Mouse (Mus musculus) cortical plate, adult 2 months (tissue): ENCODE measurements around the gene Rnase4. TPM values are rescaled to one million over a fixed set of nuclear protein-coding genes. Genes with fewer than 3 reads are reported as not detected.

ENCODE experiments used
- H3K27ac ChIP-seq: fragments of 200-500 bp; 2 replicates; pipeline ENCODE4 v1.5.1; 2012; ENCODE audit warnings: low read length, control low read depth, inconsistent platforms; ENCODE audit not compliant: insufficient read depth
- H3K4me1 ChIP-seq: fragments of 200-500 bp; 2 replicates; pipeline ENCODE4 v1.6.1; 2011; ENCODE audit warnings: low read length; ENCODE audit not compliant: control insufficient read depth, insufficient read depth
- H3K4me3 ChIP-seq: fragments of 200-500 bp; 2 replicates; pipeline ENCODE4 v1.5.1; 2011; ENCODE audit warnings: mild to moderate bottlenecking, low read length, control low read depth; ENCODE audit not compliant: insufficient read depth
- CTCF ChIP-seq: fragments of 200-500 bp; IDR thresholded peaks from 2 replicates; pipeline ENCODE4 v1.5.1; 2011; ENCODE audit warnings: mild to moderate bottlenecking, control low read depth, low read length; ENCODE audit not compliant: insufficient read depth; ENCODE audit errors: extremely low read depth
- POLR2A ChIP-seq: fragments of 200-500 bp; IDR thresholded peaks from 2 replicates; pipeline ENCODE4 v1.6.1; 2011; ENCODE audit warnings: mild to moderate bottlenecking, low read length, control low read depth; ENCODE audit not compliant: insufficient read depth; ENCODE audit errors: extremely low read depth
- polyA plus RNA-seq: library from polyadenylated mRNA; depleted of rRNA; stranded (reverse); fragments of >200 nt; gene quantifications from 2 replicates; pipeline ENCODE4 v1.2.3, GENCODE M21; 2012

Gene Rnase4
- polyA plus RNA-seq, 1 experiment = 31.6 TPM

- H3K4me1 ChIP-seq = no peaks in the 10 kb centered on the region
- no peak overlapping the region for H3K4me3 ChIP-seq
- no peak overlapping the region for H3K27ac ChIP-seq
- no peak for TF ChIP-seq CTCF
- TF ChIP-seq POLR2A = no peak
Observed at GRCm38 (mm10) chr14:51125684-51126083, 34.8 kb downstream of the Rnase4 start.

GRCm38 (mm10) chr14:51127648-51128258 lies 36.9 kb downstream of the Rnase4 start:
- no peak overlapping the region for H3K27ac ChIP-seq
- H3K4me1 ChIP-seq = no peaks in the 10 kb centered on the region
- no peak overlapping the region for H3K4me3 ChIP-seq
- TF ChIP-seq CTCF (no peak), POLR2A (no peak)

- TF ChIP-seq CTCF (no peak), POLR2A (no peak)
- no peak overlapping the region for H3K4me3 ChIP-seq
- no peak overlapping the region for H3K27ac ChIP-seq
- no peaks in the 10 kb centered on the region for H3K4me1 ChIP-seq
Observed at GRCm38 (mm10) chr14:51128775-51129623, 38.1 kb downstream of the Rnase4 start.

- no peak overlapping the region for H3K27ac ChIP-seq
- no peak overlapping the region for H3K4me3 ChIP-seq
- TF ChIP-seq POLR2A = no peak
- no peak for TF ChIP-seq CTCF
- H3K4me1 ChIP-seq = no peaks in the 10 kb centered on the region
Observed at GRCm38 (mm10) chr14:51129624-51129975, 38.7 kb downstream of the Rnase4 start.

- H3K4me3 ChIP-seq = no peak overlapping the region
- no peak overlapping the region for H3K27ac ChIP-seq
- no peaks in the 10 kb centered on the region for H3K4me1 ChIP-seq
- no peak for TF ChIP-seq POLR2A
- TF ChIP-seq CTCF = no peak
Observed at GRCm38 (mm10) chr14:51130315-51130940, 39.6 kb downstream of the Rnase4 start.

- no peaks in the 10 kb centered on the region for H3K4me1 ChIP-seq
- H3K4me3 ChIP-seq = no peak overlapping the region
- TF ChIP-seq CTCF = no peak
- no peak for TF ChIP-seq POLR2A
- H3K27ac ChIP-seq = no peak overlapping the region
Observed at GRCm38 (mm10) chr14:51131086-51131815, 40.4 kb downstream of the Rnase4 start.

GRCm38 (mm10) chr14:51132372-51132771 lies 41.5 kb downstream of the Rnase4 start:
- Histone ChIP-seq H3K27ac (no peak overlapping the region), H3K4me1 (no peaks in the 10 kb centered on the region)
- TF ChIP-seq POLR2A = no peak
- TF ChIP-seq CTCF = no peak

GRCm38 (mm10) chr14:51140342-51140741 lies 49.5 kb downstream of the Rnase4 start:
- no peak overlapping the region for H3K27ac ChIP-seq
- no peaks in the 10 kb centered on the region for H3K4me1 ChIP-seq
- TF ChIP-seq POLR2A (no peak), CTCF (no peak)
- H3K4me3 ChIP-seq = no peak overlapping the region

More at GRCm38 (mm10) chr14:51132372-51132771, 41.5 kb downstream of the Rnase4 start:
- no peak overlapping the region for H3K4me3 ChIP-seq

- TF ChIP-seq CTCF (no peak), POLR2A (no peak)
- Histone ChIP-seq H3K4me3 (no peak overlapping the region), H3K4me1 (no peaks in the 10 kb centered on the region), H3K27ac (no peak overlapping the region)
Observed at GRCm38 (mm10) chr14:51142119-51142518, 51.2 kb downstream of the Rnase4 start.
